Mouse (Mus musculus) Patski (cell line): ENCODE results near the gene Nav2. TPM values are rescaled to one million over a fixed set of nuclear protein-coding genes. Genes with fewer than 3 reads are reported as not detected.

Source experiments
- ATAC-seq: fragments of 100-300 bp; one replicate; pipeline ENCODE4 v1.8.0; 2021
- CTCF ChIA-PET: fragments of 350-600 bp; sonication (Branson Sonifier 250); formaldehyde crosslinking; loops from one replicate; lab custom pipeline; 2022; ENCODE audit warnings: inconsistent platforms; lab: Charles Lee
- POLR2A ChIA-PET: fragments of 350-600 bp; sonication (Branson Sonifier 250); formaldehyde crosslinking; loops from one replicate; lab custom pipeline; 2022; ENCODE audit warnings: antibody characterized with exemption, inconsistent platforms; lab: Charles Lee
- DNase-seq: peaks from one replicate; pipeline ENCODE4 v3.0.0-alpha.2; 2011; ENCODE audit warnings: low read depth, low spot score
- H3K27me3 ChIP-seq: fragments of 371-371 bp; one replicate; pipeline ENCODE4 v1.5.1; 2021
- CTCF ChIP-seq: fragments of 100-300 bp; IDR thresholded peaks from one replicate; pipeline ENCODE4 v1.5.1; 2021
- in situ Hi-C: fragments of 300-500 bp; cut with MboI; formaldehyde crosslinking; loops from 3 replicates; pipeline ENCODE4 v1.11.1; 2018; ENCODE audit warnings: low pct_unique_long_range_greater_than_20kb, mixed read lengths
- polyA plus RNA-seq: library from polyadenylated mRNA; unstranded; gene quantifications from one replicate; pipeline ENCODE4 v1.2.3, GENCODE M21; 2021

Nav2 gene
- polyA plus RNA-seq, 1 experiment from 2014 or later: 13.3 TPM

DNA sequence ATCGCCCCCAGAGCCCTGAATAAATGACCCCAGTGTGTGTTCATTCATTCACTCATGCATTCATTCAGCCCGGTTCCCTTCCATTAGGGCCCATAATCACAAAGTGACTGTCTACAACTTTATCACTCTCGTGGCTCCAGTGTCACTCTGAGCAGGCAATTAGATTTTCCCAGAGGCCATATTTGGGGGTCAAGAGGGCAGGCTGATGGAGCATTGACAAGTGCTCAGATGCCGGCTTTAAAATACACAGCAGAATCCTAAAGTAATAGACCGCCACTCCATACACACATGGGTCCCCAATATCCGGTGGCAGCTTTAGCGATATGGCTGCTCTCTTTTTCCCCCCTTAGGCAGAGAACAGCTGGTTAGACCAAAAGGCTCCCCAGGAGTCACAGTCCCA is 74.1 kb downstream of the Nav2 start:
- TF ChIP-seq CTCF: no peak
- DNase-seq (no peak), ATAC-seq (no peak)
- in situ Hi-C loops: no loop called here
- POLR2A ChIA-PET: no interaction called here
- CTCF ChIA-PET: interaction anchor here (0.7 to 3.6 kb wide), 4 partner anchors 9 to 24 kb away, joined by 3 to 14 read pairs (median 4); no protein-coding TSS in a partner anchor
- no peaks in the 10 kb centered on the region for H3K27me3 ChIP-seq

DNA sequence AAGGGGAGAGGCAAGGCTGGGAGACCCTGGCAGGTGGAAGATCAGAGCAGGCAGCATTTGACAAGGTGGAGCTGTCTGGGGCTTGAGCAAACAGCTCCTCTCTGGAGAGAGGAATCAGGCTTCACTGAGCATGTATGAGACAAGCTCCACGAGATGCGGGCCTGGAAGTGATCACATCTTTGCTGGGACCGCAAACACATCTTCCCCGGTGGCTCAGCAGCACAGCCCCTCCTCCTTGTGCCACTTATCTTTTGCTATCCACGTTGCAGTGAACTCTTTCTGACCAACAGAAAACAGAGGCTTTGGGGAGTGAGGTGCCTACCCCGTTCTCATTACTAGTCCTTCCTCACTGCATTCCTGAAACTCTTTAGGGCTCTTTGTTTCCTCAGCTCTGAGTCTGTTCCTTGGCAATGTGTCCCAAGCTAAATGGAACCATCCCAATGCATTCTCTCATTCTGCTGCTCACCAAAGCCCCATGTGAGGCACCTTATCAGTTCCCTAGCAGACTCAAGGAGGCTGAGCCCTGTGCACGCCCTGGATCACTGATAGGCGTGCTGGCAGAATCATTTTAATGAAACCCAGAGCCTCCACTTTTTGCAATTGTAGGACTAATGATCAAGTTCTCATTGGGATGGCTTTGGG is 83.5 kb downstream of the Nav2 start:
- ATAC-seq: no peak
- CTCF ChIA-PET: interaction anchor here (1.3 kb wide), 1 partner anchor 15 kb away, joined by 3 read pairs; no protein-coding TSS in a partner anchor
- no peaks in the 10 kb centered on the region for H3K27me3 ChIP-seq
- DNase-seq: no peak
- TF ChIP-seq CTCF: no peak
- POLR2A ChIA-PET: interaction anchor here (1.0 kb wide), 1 partner anchor 10 kb away, joined by 3 read pairs; no protein-coding TSS in a partner anchor
- in situ Hi-C loops: no loop called here

DNA sequence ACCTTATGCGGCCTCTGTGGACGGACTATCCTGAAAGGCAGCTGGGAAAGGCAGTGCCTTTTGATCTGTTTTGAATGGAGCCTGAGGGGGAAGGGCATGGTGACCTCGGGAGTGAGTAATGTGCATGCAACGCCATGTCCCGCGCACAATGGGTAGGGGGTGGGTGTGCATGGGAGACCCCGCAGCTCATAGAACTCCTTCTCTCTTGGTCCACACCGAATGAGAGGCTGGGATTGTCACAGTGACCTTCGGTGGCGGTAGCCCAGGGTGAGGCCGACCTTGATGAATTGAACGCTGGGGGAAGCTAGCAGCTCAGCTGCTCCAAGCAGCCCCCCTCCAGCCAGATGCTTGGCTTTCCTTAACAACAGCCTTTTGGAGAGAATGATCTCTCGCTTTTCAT is 86.7 kb downstream of the Nav2 start:
- no peak for ATAC-seq
- ChIA-PET CTCF (no interaction called here), POLR2A (no interaction called here)
- in situ Hi-C loops: no loop called here
- no peaks in the 10 kb centered on the region for H3K27me3 ChIP-seq
- no peak for DNase-seq
- no peak for TF ChIP-seq CTCF

DNA sequence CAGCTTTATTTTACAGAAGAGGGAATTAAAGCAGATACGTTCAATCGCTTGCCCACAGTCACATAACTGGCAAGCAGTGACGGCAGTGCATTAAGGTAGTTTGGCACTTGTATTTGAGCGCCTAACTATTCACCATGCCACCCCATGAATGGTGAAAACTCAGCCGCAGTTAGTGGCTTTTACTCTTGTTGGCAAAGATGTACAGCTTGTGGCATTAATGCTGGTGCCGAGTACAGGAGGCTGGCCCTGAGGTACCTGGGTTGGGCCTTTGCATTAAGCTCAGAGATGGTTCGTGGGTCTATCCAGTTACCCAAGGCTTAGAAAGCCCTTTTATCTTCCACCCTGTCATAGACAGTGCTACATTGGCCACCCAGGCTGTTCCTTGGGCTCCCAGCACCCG is 87.2 kb downstream of the Nav2 start:
- CTCF ChIA-PET: no interaction called here

DNA sequence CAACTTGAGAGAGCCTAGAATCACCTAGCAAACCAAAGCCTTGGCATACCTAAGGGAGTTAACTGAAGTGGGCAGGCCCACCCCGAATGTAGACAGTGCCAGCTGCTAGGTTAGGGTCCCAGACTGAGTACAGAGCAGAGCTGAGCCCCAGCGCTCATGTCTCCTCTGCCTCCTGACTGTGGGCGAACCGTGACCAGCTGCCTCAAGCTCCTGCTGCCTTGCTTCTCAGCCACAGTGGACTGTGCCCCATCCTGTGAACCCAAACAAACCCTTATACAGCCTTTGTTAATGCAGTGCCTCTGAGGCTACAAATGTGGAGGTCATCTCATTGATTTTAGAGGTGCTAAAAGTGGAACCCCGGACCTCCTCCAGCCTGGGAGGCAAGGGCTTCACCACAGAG is 88.3 kb downstream of the Nav2 start:
- ChIA-PET CTCF (interaction anchor here (1.3 kb wide), 1 partner anchor 15 kb away, joined by 3 read pairs; no protein-coding TSS in a partner anchor), POLR2A (no interaction called here)
- in situ Hi-C loops: no loop called here
- DNase-seq (no peak), ATAC-seq (no peak)
- TF ChIP-seq CTCF: no peak
- H3K27me3 ChIP-seq: no peaks in the 10 kb centered on the region

More for the DNA sequence above, 87.2 kb downstream of the Nav2 start:
- DNase-seq: no peak
- in situ Hi-C loops: no loop called here
- no peaks in the 10 kb centered on the region for H3K27me3 ChIP-seq
- TF ChIP-seq CTCF: no peak
- no peak for ATAC-seq
- POLR2A ChIA-PET: no interaction called here

DNA sequence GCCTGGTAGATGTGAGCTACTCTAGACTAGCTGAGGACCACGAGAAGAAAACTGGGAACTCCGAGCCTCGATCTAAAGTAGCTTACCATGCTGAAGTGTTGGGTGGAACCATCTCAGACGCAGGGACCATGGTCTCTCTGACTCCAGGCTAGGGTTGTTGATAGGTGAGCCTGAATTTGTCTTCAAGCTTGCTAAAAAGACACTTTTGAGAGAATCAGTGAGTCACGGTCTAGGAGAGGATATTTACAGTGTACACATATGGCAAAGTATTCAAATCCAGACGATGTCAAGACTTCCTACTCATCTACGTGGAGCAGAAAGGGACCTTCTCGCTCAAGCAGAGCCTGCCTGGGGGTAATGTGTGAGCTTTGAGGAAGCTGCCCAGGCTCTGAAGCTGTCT is 89.6 kb downstream of the Nav2 start:
- TF ChIP-seq CTCF: no peak

DNA sequence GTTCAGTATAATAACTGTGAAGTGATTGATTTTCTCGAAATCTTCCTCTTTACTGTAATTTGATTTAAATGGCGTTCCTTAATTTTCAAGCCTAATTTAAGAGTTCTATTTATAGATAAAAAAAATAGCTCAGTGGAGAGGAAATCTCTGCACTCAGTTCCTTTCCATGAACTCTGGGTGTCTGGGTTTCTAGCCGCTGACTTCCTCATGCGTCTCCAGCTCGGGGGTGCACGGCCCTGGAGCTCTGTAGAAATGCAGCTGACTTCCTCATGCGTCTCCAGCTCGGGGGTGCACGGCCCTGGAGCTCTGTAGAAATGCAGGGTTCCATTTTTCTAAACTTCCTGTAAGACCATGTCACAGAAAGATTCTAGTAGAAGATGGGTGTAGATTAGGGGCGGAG is 90.1 kb downstream of the Nav2 start:
- POLR2A ChIA-PET: no interaction called here
- CTCF ChIA-PET: interaction anchor here (1.0 kb wide), 1 partner anchor 67 kb away, joined by 3 read pairs; no protein-coding TSS in a partner anchor
- DNase-seq (no peak), ATAC-seq (no peak)
- no peaks in the 10 kb centered on the region for H3K27me3 ChIP-seq
- TF ChIP-seq CTCF: no peak
- in situ Hi-C loops: no loop called here

More for the DNA sequence above, 89.6 kb downstream of the Nav2 start:
- in situ Hi-C loops: no loop called here
- CTCF ChIA-PET: interaction anchor here (1.0 to 1.3 kb wide), 2 partner anchors 16 to 67 kb away, joined by 3 read pairs; no protein-coding TSS in a partner anchor
- no peak for DNase-seq
- ATAC-seq: no peak
- H3K27me3 ChIP-seq: no peaks in the 10 kb centered on the region
- POLR2A ChIA-PET: no interaction called here

DNA sequence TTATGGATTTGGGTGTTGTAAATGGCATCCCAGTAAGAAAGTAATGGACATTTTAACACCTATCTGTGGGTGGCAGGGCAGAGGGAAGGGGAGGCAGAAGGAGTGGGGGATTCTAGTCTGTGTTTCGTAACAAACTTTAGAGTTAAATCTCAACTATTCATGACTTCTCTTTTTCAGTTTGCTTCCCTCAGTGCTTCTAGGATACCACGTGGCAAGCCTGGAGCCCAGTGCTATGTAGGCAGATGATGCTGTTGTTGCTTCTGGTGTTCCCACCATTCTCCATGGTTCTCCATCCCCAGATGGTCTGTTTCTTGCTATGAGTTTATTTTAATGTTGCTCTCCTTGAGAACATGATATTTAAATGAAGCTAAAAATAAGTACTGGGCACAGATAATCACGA is 92.3 kb downstream of the Nav2 start:
- in situ Hi-C loops: no loop called here

DNA sequence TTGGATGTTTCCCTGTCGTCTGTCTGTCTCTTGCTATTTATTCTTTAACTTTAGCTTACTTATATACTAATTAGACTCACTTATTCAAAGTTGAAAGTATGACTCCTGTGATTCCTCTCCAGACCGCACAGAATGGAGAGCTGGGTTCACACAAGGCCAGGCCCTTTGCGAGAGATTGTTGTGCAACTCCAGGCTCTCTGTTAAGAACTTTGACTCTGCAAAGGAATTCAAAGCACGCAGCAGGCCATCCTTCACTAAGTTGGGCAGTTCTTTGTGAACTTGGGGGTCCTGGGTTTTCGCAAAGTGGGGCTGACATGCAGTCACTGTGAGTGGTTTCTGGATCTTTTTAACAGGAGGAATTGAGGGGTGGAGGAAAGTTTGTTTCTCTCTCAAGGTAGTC is 95.9 kb downstream of the Nav2 start:
- H3K27me3 ChIP-seq: no peaks in the 10 kb centered on the region
- no peak for TF ChIP-seq CTCF
- DNase-seq: peak; percentile 28
- ChIA-PET CTCF (interaction anchor here (1.5 kb wide), 2 partner anchors 10 to 63 kb away, joined by 4 read pairs; no protein-coding TSS in a partner anchor), POLR2A (interaction anchor here (0.7 kb wide), 1 partner anchor 64 kb away, joined by 3 read pairs; no protein-coding TSS in a partner anchor)
- peak; percentile 85 for ATAC-seq
- in situ Hi-C loops: no loop called here

More for the DNA sequence above, 92.3 kb downstream of the Nav2 start:
- no peak for ATAC-seq
- CTCF ChIA-PET: no interaction called here
- POLR2A ChIA-PET: no interaction called here
- no peak for TF ChIP-seq CTCF
- DNase-seq: no peak
- no peaks in the 10 kb centered on the region for H3K27me3 ChIP-seq

DNA sequence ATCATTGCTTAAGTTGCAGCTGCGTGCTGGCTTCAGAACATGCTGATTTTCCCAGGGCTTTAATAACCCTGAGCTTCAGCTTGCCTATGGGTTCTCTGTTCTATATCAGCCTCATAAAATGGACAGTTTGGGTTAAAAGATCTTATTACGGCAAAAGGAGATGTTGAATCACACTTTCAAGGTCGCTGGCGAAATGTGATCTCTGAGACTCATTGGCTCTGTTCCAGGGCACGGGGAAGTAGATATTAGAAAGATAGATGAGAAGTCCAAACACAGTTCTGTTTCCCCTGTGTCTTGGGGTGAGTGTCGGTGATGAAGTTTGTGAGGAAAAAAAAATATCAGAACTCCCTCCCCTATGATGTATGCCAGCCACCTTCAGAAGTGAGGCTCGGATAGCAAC is 98.4 kb downstream of the Nav2 start:
- ATAC-seq (no peak), DNase-seq (no peak)
- H3K27me3 ChIP-seq: no peaks in the 10 kb centered on the region
- ChIA-PET POLR2A (no interaction called here), CTCF (interaction anchor here (1.2 kb wide), 1 partner anchor 68 kb away, joined by 4 read pairs; no protein-coding TSS in a partner anchor)
- in situ Hi-C loops: no loop called here
- no peak for TF ChIP-seq CTCF

DNA sequence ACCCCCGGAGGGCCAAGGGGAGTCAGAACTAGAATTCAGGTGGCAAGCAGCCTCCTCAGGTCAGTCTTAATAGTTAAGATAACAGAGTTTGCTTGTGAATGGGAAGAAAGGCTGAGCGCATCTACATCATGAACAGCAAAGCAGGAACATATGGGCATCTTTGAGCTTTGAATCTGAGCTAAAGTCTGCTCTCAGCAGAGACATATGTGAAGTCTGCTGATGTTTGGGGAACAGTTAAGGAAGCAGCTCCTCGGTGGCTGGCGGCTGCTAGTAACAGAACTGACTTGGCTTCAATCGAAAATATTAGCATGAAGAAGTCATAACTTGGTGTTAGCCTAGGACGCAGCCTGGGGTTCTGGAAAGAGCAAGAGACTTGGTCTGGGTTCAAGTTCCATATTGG is 102.2 kb downstream of the Nav2 start:
- ATAC-seq: no peak
- in situ Hi-C loops: no loop called here
- DNase-seq: no peak
- POLR2A ChIA-PET: no interaction called here
- no peaks in the 10 kb centered on the region for H3K27me3 ChIP-seq
- TF ChIP-seq CTCF: no peak
- CTCF ChIA-PET: no interaction called here
